ENCODE assay signal across 17 mouse cellular contexts in the genomic region with DNA sequence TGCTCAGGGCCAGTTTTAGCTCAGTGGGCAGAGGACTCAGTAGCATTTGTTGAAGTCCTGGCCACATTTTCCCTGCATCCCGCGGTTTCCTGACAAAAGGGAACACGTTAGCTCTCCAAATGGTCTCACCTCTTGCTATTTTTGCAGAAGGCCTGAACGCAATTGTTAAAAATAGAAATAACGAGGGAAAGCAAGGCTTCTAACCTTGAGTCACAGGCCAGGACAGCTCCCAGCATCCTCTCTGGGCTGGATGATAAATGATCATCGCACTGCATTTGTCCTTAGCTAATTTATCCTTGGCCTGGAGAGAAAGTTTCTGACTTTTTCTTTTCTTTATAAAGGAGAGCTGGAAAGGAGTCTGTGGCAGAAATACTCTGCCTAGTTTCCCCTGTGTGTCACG. TPM values are rescaled to one million over a fixed set of nuclear protein-coding genes. Genes with fewer than 3 reads are reported as not detected.
DNase-seq lines count a peak whose midpoint lies in the region; ATAC-seq and TF ChIP-seq lines count a peak whose summit lies in the region.
"Had no signal": no experiment of that assay in that cellular context is flagged by ENCODE, and none has a peak within 500 bp of the region (broad histone marks: within the 10 kb centered on the region; RNA-seq: fewer than 3 reads in every experiment).

No protein-coding gene starts in this region.

- DNase-seq in heart, adult 2 months: peak in 1 of 2 experiments; percentile 10
- no peak for DNase-seq in heart, postnatal 25 days (ENCODE audit: low spot score)
- peak; percentile 49 for DNase-seq in NIH3T3 (ENCODE audit: low read depth)
- peak; percentile 74 to 76 for DNase-seq in adrenal gland, postnatal 36 days
- DNase-seq in cerebellum, adult 18-20 months: no peak
- DNase-seq: B cell, adult 2 months; cerebellum, adult 8-10 months; gastrocnemius, postnatal 25 days; layer of hippocampus, postnatal 36 days; left cerebral cortex, postnatal 4 days; lung, adult 18-20 months; right cerebral cortex, postnatal 4 days; thymus, postnatal 4 days had no signal

- H3K4me2 ChIP-seq in heart, embryonic 15.5 days: no peak overlapping the region
- H3K4me2 ChIP-seq in forebrain, embryonic 12.5 days: no peak overlapping the region
- H3K4me2 ChIP-seq: embryonic facial prominence, embryonic 12.5 days; neural tube, embryonic 12.5 days had no signal

- WGBS in heart, adult 2 months: 34% methylated on average over 7 of the region's 7 CpGs
- 22% methylated on average over 7 of the region's 7 CpGs for WGBS in heart, embryonic 15.5 days
- 60% methylated on average over 7 of the region's 7 CpGs for WGBS in forebrain, embryonic 12.5 days

- H3K9ac ChIP-seq in heart, adult 2 months (ENCODE audit: low read depth, low read length): no peak overlapping the region
- H3K9ac ChIP-seq in heart, embryonic 15.5 days: no peak overlapping the region
- H3K9ac ChIP-seq in forebrain, embryonic 12.5 days: no peak overlapping the region
- H3K9ac ChIP-seq: embryonic facial prominence, embryonic 12.5 days; neural tube, embryonic 12.5 days had no signal

- no peak overlapping the region for H3K4me3 ChIP-seq in heart, adult 2 months
- H3K4me3 ChIP-seq in heart, embryonic 15.5 days: no peak overlapping the region
- no peak overlapping the region for H3K4me3 ChIP-seq in forebrain, embryonic 12.5 days (replicated peaks)
- H3K4me3 ChIP-seq: embryonic facial prominence, embryonic 12.5 days; neural tube, embryonic 12.5 days had no signal

- no peak for ATAC-seq in heart, embryonic 15.5 days (replicated peaks; ENCODE audit: insufficient number of reproducible peaks, insufficient read depth, low FRiP score, low read depth)
- no peak for ATAC-seq in forebrain, embryonic 12.5 days (ENCODE audit: low FRiP score)

- no peak for TF ChIP-seq CTCF in heart, adult 2 months (IDR thresholded peaks at IDR 0.05)

- H3K36me3 ChIP-seq in heart, adult 2 months (ENCODE audit: control insufficient read depth, insufficient read depth, low read length): no peaks in the 10 kb centered on the region
- no peaks in the 10 kb centered on the region for H3K36me3 ChIP-seq in heart, embryonic 15.5 days
- H3K36me3 ChIP-seq in forebrain, embryonic 12.5 days (replicated peaks): no peaks in the 10 kb centered on the region
- H3K36me3 ChIP-seq: embryonic facial prominence, embryonic 12.5 days; neural tube, embryonic 12.5 days had no signal

- H3K27ac ChIP-seq in heart, adult 2 months: peak overlapping the region; percentile 31; the same call in 1 of the 2 replicates
- H3K27ac ChIP-seq in heart, embryonic 15.5 days: peak overlapping the region; percentile 62
- H3K27ac ChIP-seq in forebrain, embryonic 12.5 days: no peak overlapping the region
- H3K27ac ChIP-seq: embryonic facial prominence, embryonic 12.5 days; neural tube, embryonic 12.5 days had no signal

- H3K27me3 ChIP-seq in heart, adult 2 months (ENCODE audit: control insufficient read depth, insufficient read depth, low read length): no peaks in the 10 kb centered on the region
- no peaks in the 10 kb centered on the region for H3K27me3 ChIP-seq in heart, embryonic 15.5 days
- H3K27me3 ChIP-seq in forebrain, embryonic 12.5 days: peaks cover 15% of the 10 kb centered on the region
- H3K27me3 ChIP-seq: embryonic facial prominence, embryonic 12.5 days; neural tube, embryonic 12.5 days had no signal

- no peaks in the 10 kb centered on the region; the same call in 1 of the 2 replicates for H3K4me1 ChIP-seq in heart, adult 2 months (ENCODE audit: control insufficient read depth, insufficient read depth, low read length)
- H3K4me1 ChIP-seq in heart, embryonic 15.5 days (replicated peaks): peaks cover 19% of the 10 kb centered on the region
- no peaks in the 10 kb centered on the region for H3K4me1 ChIP-seq in forebrain, embryonic 12.5 days
- H3K4me1 ChIP-seq: embryonic facial prominence, embryonic 12.5 days; neural tube, embryonic 12.5 days had no signal

- TF ChIP-seq EP300 in heart, adult 2 months (IDR thresholded peaks at IDR 0.05; ENCODE audit: insufficient read depth, low read depth, low read length): no peak

- intact Hi-C loops in heart, adult 2 months (cut with DNase I): no loop called here
- intact Hi-C loops in heart, postnatal 25 days (cut with DNase I): no loop called here

- no peaks in the 10 kb centered on the region for H3K79me2 ChIP-seq in heart, adult 2 months (replicated peaks; ENCODE audit: control insufficient read depth, insufficient read depth, low read length)

- no peaks in the 10 kb centered on the region for H3K9me3 ChIP-seq in heart, embryonic 15.5 days (replicated peaks)
- H3K9me3 ChIP-seq in forebrain, embryonic 12.5 days: no peaks in the 10 kb centered on the region
- H3K9me3 ChIP-seq: embryonic facial prominence, embryonic 12.5 days; neural tube, embryonic 12.5 days had no signal

- TF ChIP-seq POLR2A in heart, adult 2 months (IDR thresholded peaks at IDR 0.05; ENCODE audit: insufficient read depth, low read depth, low read length): no peak

RNA-seq across cellular contexts. Expression of a gene that starts 29.2 kb away (rescaled TPM):
- total RNA-seq in heart, adult 2 months (2021): 10 to 100 TPM; 11.3 to 14.7 TPM
- 10.0 and 11.0 TPM in 2 replicates for polyA plus RNA-seq in heart, adult 2 months (2012; rRNA removed)
- 10 to 100 TPM; 10.7 to 12.2 TPM for total RNA-seq in heart, postnatal 25 days (2021)
- 10 to 100 TPM; 12.2 to 12.5 TPM for total RNA-seq in adrenal gland, postnatal 36 days (2021)
- polyA plus RNA-seq in heart, embryonic 15.5 days (2015; fragmentation: Nextera tagmentation; extraction: Ambion mirVana): 6.1 and 9.8 TPM in 2 replicates
- polyA plus RNA-seq in forebrain, embryonic 12.5 days (2016; fragmentation: Nextera tagmentation; extraction: Ambion mirVana): 21.6 and 23.3 TPM in 2 replicates

Comparison
In these comparisons a context has a peak if more than half of its experiments do, and no peak if none do; other contexts are left out.
1. DNase-seq: peak in NIH3T3 (single experiment) and adrenal gland, postnatal 36 days (2 of 2); none in heart, postnatal 25 days (single experiment) and cerebellum, adult 18-20 months (0 of 2).